Mouse (Mus musculus) heart, embryonic 15.5 days (tissue): Measurements from ENCODE around the gene Zfy2. TPM values are rescaled to one million over a fixed set of nuclear protein-coding genes. Genes with fewer than 3 reads are reported as not detected.

Experiments
- ATAC-seq: fragments of 200-750 bp; cut with Nextera tagmentation; replicated peaks from 2 replicates; pipeline ENCODE4 v1.8.0; 2017; ENCODE audit warnings: low read depth, moderate TSS enrichment; ENCODE audit not compliant: insufficient number of reproducible peaks, insufficient read depth, low FRiP score
- H3K27ac ChIP-seq: fragments of 300-500 bp; sonication (generic); 2 replicates; pipeline ENCODE4 v1.5.1; 2015; ENCODE audit warnings: mild to moderate bottlenecking, inconsistent platforms
- H3K27me3 ChIP-seq: fragments of 300-500 bp; sonication (generic); 2 replicates; pipeline ENCODE4 v1.6.1; 2015; ENCODE audit warnings: inconsistent platforms
- H3K36me3 ChIP-seq: fragments of 300-500 bp; sonication (generic); 2 replicates; pipeline ENCODE4 v1.6.1; 2015; ENCODE audit warnings: mild to moderate bottlenecking, inconsistent platforms
- H3K4me1 ChIP-seq: fragments of 300-500 bp; sonication (generic); replicated peaks from 2 replicates; pipeline ENCODE4 v1.6.1; 2015; ENCODE audit warnings: inconsistent platforms
- H3K4me2 ChIP-seq: fragments of 300-500 bp; sonication (generic); 2 replicates; pipeline ENCODE4 v1.6.1; 2015; ENCODE audit warnings: inconsistent platforms, mild to moderate bottlenecking, moderate library complexity
- H3K4me3 ChIP-seq: fragments of 300-500 bp; sonication (generic); 2 replicates; pipeline ENCODE4 v1.5.1; 2015; ENCODE audit warnings: mild to moderate bottlenecking, inconsistent platforms
- H3K9ac ChIP-seq: fragments of 300-500 bp; sonication (generic); 2 replicates; pipeline ENCODE4 v1.6.1; 2015; ENCODE audit warnings: mild to moderate bottlenecking, inconsistent platforms
- H3K9me3 ChIP-seq: fragments of 300-500 bp; sonication (generic); replicated peaks from 2 replicates; pipeline ENCODE4 v1.6.1; 2016; ENCODE audit warnings: inconsistent platforms
- WGBS: fragments of 180-500 bp; shearing (Covaris S2); methylation state at CpG from one replicate; pipeline ENCODE4 v1.1.7; 2015; ENCODE audit warnings: mixed read lengths; 5-methylcytosine and 5-hydroxymethylcytosine counted together
- polyA plus RNA-seq: library from polyadenylated mRNA; unstranded; fragments of >200 nt; fragmentation: Nextera tagmentation; extraction: Ambion mirVana; gene quantifications from 2 replicates; pipeline ENCODE4 v1.2.1, GENCODE M21; 2015

The Zfy2 gene
- not detected in 2 replicates for polyA plus RNA-seq

GRCm38 (mm10) chrY:2170309-2170708, at the start of gene Zfy2:
Zfy2 (minus strand) TSS chrY:2170409.
- Histone ChIP-seq H3K4me2 (no peak within 1 kb of the TSS), H3K36me3 (no peaks in the 10 kb centered on the region), H3K9ac (no peak within 1 kb of the TSS), H3K4me3 (no peak within 1 kb of the TSS), H3K4me1 (no peaks in the 10 kb centered on the region), H3K27me3 (no peaks in the 10 kb centered on the region), H3K27ac (no peak within 1 kb of the TSS), H3K9me3 (no peaks in the 10 kb centered on the region)
- 46% methylated on average over 2 of the region's 2 CpGs for WGBS
- no peak for ATAC-seq
